Mouse (Mus musculus) ES-E14 (cell line): ENCODE data around the gene Tmem190.

Experiments used
- CHD2 ChIP-seq: IDR thresholded peaks from 2 replicates; pipeline ENCODE4 v1.6.1; 2014; ENCODE audit warnings: mild to moderate bottlenecking, low read depth, low read length, inconsistent platforms
- HCFC1 ChIP-seq: IDR thresholded peaks from 2 replicates; pipeline ENCODE4 v1.6.1; 2012; ENCODE audit warnings: low read length, inconsistent platforms, borderline replicate concordance; ENCODE audit not compliant: insufficient read depth

DNA sequence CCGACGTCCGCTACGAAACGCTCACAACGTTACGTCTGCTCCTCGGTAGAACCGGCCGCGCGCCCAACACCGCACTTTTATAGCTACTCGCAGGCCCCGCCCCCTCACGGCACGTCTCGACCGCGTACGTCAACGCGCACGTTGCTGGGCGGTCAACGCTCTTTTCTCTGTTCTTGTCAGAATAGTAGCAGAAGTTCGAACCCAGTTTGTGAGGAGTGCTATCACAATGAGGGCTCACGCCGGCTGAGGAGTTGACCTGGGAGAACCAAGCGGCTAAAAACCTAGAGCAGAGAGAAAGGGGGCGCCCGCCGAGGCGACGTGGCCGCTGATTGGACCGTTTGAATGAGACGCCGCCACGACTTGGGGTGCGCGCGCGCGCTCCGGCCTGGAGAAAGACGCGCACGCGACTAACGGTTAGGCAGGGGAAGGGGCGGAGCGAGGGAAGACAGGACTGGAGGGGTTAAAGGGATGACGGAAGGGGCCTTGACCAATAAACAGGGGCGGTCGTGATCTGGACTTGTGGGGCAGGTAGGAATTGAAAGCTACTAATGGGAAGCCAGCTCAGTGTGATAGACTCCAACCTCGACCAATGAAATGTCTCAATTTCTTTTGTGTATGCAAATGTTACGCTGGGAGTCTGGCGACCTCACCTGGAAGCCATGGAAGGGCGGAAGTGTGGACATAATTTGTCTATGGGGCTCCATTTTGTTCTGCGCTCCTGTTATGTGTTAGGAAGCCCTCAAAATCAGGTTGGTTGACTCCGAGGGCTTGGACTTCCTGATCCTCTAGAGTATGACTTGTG lies 29.8 kb downstream of the Tmem190 start, which contains the start of gene Ube2s:
- TF ChIP-seq HCFC1, result peak; percentile 60; the same call in 1 of the 2 replicates
- TF ChIP-seq CHD2, result peak; percentile 94
